Mouse (Mus musculus): Measurements from ENCODE around the gene Socs7. TPM values are rescaled to one million over a fixed set of nuclear protein-coding genes. Genes with fewer than 3 reads are reported as not detected.

Gene Socs7
- total RNA-seq, 2 experiments from 2014 or later: 19.9 to 20.2 TPM

DNA sequence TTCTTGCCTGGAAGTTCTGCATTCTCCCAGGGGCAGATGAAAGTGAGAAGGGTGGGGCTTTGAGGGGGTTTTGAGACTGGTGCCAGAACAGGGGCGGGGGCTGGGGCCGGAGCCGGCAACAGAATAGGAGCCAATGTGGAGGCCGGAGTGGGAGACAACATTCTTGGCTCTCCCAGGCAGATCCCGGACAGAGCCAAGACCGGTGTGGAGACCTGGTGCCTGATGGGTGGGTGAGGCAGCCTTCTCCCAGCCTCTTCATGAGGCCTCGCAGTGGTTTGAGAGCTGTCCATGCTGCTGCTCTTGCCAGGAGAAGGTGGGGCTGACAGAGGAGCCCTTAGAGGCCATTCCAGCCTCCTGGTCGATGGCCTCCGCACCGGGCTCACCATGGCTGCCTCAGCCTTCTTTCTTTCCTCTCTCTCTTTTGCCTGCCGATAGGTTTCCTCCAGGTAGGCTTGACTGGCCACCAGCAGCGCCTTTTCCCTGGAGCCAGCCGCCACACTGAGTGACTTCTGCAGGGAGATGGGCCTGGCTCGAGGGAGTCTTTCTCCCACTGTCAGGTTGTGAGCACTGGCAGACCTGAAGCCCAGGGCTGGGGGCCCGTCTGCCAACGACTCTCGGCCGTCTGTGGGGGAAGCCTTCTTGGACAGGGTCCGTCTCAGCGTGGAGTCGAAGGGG, 23.9 kb upstream of the Socs7 start:
- DNase-seq: peak in 1 of 2 experiments; percentile 22
- intact Hi-C loops (cut with DNase I): no loop called here

DNA sequence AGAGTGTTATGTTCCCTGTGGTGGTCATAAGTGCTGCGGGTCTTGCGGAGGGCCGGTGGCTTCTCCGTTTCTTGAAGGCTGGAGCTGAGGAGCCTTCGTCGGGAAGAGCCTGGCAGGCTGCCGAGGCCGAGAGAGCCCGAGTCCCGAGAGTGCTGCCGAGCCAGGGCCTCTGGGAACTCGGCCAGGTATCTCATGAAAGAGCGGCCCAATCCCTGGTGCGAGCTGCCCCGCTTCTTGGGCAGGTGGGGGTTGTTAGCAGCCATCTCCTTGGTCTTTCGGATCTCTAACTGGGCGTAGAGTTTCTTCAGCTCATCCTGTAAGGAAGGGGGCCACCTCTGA, 23.4 kb upstream of the Socs7 start:
- intact Hi-C loops (cut with DNase I): no loop called here

DNA sequence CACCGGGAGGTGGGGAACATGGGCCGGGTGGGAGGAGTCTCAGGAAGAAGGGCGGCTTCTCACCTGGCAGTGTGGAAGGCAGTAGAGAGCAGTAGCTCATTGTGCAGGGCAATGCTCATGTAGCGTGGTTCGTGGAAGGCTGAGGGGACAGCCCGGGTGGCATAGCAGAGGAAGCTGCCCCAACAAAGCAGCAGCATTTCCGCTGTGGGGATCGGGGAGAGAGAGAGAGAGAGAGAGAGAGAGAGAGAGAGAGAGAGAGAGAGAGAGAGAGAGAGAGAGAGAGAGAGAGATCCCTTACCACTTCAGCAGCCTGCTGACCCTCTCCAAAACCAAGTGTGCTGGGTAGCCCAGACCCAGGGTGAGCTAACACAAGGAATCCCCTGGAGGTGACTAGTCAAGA, 19.2 kb upstream of the Socs7 start:
- DNase-seq: no peak
- intact Hi-C loops (cut with DNase I): no loop called here

More for the DNA sequence above, 23.4 kb upstream of the Socs7 start:
- peak; percentile 77 for DNase-seq

DNA sequence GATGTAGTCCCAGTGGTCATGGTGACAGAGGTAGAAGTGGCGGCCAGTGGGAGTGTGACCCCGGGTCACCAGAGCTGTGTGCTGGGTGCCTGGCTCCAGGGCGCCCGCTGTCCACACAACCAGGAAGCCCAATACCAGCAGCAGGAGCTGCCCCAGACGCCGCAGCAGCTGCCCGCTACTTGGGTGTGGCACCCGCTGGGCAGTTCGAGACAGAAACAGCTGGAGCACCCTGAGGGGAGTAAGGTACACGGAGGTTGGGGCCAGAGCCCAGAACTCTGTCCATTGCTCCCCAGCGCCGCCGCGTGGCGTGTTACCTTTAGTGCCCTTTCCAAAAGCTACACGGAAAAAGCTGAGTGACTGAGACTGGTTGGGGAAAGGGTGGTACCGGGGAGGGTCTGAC, 18.7 kb upstream of the Socs7 start:
- intact Hi-C loops (cut with DNase I): no loop called here
- DNase-seq: peak; percentile 26 to 37

DNA sequence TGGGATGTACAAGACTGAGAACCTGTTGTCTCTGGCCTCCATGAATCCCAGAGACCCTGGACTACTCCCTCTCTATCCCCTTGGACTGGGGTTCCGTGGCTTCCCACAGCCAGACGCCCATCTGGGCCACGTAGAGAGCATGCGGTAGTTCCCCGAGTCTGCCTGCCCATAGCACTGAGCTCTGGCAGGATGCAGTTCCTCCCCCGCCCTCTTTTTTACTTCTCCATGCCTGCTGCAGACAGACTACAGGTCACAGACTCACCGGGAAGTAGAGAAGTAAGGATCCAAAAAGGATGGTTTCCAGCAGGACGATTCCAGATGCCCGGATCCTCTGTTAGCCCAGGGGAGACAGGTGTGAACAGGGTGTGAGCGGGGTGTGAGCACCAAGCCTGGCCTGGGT, 16.9 kb upstream of the Socs7 start:
- intact Hi-C loops (cut with DNase I): no loop called here
- no peak for DNase-seq

DNA sequence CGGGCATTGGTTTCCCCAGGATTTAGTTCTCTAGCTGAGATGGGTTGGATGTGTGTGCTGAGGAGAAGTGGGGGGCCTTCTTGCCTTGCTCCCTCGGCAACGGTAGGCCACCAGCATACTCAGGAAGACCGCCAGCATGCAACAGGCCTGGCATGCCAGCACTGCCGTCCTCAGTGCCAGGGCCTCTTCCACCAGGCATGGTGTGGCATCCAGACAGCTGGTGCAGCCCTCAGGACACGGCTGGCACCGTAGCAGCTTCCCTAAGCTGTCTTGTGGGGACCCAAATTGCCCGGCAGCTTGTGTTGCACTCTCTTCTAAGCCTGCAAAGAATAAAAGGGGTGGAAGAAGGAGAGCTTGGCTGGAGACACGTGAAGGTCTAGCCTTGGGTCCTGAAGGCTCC, 16.0 kb upstream of the Socs7 start:
- no peak for DNase-seq
- intact Hi-C loops (cut with DNase I): no loop called here

DNA sequence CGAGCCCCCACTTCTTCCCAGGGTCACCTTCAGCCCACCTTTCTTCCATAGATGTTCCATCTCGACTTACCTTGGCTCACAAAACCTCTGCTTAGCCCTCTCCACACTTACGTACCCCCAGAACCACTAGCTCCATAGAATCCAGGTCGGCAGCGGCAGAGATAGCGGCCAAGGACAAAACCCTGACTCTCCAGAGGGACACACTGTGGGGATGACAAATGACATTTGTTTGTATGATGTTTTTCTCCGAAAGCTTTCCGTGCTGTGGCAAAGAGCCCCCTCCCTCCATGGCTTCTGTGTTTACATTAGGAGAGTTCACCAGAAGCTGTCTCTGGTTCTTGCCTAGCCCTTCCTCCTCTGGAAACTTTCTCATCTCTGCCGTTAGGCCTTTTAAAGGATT, 15.1 kb upstream of the Socs7 start:
- intact Hi-C loops (cut with DNase I): no loop called here
- DNase-seq: no peak

DNA sequence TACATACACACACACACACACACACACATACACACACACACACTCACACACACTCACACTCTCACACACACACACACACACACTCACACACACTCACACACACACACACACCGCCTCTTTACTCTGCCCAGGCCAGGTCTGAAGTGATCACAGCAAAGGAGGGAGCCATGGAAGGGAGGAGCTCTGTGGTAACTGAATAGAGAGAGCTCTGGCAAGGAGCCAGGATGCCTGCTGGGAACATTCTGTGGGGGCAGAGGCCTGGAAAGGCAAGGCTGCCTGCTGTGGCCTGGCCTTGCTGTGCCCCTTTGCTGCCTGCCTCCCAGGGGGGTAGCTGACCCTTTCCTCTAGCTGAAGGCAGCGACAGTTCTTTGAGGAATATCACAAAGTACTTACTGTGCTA, 12.3 kb upstream of the Socs7 start:
- peak; percentile 80 to 82 for DNase-seq
- intact Hi-C loops (cut with DNase I): no loop called here

DNA sequence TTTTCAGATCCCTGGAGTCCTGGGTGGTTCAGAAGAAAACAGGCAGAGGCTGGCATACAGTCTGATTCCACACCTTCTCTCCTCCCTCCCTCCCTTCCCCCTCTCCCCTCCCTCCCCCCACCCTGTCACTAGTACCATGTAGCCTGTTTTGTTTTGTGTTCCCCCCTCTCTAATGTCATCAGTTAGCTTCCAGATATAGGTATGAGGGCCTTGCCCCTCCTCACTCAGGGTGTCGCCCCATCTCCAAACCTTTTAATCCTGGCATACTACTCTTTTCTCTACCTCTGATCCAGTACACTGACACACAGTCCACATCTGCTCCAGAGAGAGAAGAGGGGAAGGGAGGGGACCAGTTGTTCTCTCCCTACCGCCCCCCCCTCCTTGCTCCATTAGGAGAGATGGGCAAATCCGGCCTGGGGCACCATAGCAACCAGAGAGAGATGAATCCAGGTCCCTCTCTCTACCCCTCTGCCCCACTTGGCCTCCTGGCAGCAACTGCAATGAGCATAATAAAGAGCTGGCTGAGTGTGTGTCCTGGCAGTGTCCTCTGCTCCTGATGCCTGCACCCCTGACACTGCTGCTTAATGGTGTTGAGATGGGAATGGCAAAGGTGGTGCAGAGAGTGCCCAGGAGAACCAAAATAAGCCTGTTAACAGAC, 10.2 kb upstream of the Socs7 start, which contains the start of gene Gpr179:
Gene Gpr179, minus strand, starts transcription at position 51 of the 658 bp plus-strand sequence.
- intact Hi-C loops (cut with DNase I): no loop called here

DNA sequence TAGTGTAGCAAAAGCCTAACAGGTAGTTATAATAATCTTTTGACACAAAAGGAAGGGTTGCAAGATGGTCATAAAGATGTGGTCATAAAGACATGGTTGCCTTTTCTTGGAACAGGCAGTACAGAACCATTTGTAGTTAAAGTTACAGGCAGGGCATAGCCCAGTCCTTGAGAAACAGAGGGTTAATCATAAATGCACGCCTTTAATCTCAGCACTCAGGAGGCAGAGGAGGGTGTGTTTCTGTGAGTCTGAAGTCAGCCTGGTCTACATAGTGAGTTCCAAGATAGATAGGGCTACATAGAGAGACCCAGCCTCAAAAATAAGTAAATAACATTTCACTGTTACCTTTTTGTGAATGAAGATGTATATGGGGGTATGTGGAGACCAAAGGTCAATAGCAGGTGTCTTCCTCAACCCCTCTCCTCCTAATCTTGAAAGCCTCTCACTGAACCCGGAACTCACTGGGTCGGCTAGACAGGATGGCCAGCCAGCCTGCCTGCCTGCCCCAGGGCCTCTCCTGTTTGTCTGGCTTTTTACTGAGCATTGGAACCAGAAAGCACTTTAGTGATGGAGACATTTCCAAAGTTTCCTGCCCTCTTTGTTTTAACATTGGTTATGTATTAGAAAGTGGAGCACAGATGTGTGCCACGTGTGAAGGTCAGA, 9.3 kb upstream of the Socs7 start:
- intact Hi-C loops (cut with DNase I): no loop called here
- no peak for DNase-seq

More for the DNA sequence above, 10.2 kb upstream of the Socs7 start, which contains the start of gene Gpr179:
- DNase-seq: no peak

DNA sequence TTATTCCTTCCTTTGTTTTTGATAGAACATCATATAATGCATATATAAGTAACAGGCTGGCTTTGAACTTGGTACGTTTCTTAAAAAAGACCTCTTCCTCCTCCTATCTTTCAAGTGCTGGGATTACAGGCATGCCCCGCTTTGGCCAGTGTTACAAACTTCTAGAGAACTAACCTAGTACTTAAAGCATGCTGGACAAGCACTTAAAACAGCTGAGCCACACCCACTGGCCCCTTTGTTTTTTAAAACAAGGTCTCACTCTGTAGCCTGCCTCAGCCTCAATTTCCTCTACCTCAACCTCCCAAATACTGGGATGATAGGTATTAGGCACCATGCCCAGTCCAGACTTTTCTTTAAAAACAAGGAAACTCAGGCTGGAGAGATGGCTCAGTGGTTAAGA, 7.7 kb upstream of the Socs7 start:
- DNase-seq: no peak
- intact Hi-C loops (cut with DNase I): loop anchor here (5.0 kb wide), 1 partner anchor 278 kb away; no protein-coding TSS in a partner anchor

DNA sequence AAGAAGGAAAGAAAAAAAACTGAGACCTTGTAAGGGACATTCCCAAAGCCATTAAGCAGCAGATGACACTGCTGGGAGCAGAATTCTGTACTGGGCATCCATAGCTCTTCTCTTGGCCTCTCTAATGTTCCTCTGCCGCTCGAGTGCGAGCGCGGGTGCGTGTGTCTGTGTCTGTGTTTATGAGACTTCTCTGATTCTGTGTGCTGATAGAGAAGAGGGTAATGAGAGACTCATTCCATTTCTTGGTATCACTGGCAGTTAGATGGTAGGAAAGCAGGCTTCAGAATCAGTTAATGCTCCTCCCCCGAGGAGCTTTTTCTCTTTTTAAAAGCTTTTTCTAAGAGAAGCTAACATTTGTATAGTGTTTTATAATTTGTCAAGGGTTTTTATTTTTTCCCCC, 7.1 kb upstream of the Socs7 start:
- intact Hi-C loops (cut with DNase I): loop anchor here (5.0 kb wide), 1 partner anchor 277 kb away; no protein-coding TSS in a partner anchor
- no peak for DNase-seq

DNA sequence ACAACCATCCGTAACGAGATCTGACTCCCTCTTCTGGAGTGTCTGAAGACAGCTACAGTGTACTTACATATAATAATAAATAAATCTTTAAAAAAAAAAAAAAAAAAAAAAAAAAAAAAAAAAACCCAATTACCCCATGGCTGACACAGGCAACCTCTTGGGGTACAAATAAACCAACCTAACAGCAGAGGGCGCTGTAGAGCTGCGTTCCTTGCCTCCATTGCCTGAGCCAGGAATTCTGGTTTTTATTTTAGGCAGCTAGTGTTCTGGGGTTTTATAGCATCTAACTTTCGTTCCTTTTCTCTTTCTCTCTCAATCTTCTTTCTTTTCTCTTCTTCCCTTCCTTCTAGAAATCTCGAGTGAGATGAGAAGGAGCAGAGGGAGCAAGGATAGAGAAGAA, 4.7 kb upstream of the Socs7 start:
- peak; percentile 81 to 88 for DNase-seq
- intact Hi-C loops (cut with DNase I): loop anchor here (1.0 to 5.0 kb wide), 2 partner anchors 43 to 275 kb away; no protein-coding TSS in a partner anchor

DNA sequence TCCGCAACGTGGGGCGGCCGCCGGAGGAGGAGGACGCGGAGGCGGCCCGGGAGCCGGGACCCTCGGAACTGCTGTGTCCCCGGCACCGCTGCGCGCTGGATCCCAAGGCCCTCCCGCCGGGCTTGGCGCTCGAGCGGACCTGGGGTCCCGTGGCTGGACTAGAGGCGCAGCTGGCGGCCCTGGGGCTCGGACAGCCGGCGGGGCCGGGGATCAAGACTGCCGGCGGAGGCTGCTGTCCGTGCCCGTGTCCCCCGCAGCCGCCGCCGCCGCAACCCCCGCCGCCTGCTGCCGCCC, 245 bp downstream of the Socs7 start:
- no peak for DNase-seq
- intact Hi-C loops (cut with DNase I): loop anchor here (5.0 kb wide), 1 partner anchor 105 kb away; no protein-coding TSS in a partner anchor

DNA sequence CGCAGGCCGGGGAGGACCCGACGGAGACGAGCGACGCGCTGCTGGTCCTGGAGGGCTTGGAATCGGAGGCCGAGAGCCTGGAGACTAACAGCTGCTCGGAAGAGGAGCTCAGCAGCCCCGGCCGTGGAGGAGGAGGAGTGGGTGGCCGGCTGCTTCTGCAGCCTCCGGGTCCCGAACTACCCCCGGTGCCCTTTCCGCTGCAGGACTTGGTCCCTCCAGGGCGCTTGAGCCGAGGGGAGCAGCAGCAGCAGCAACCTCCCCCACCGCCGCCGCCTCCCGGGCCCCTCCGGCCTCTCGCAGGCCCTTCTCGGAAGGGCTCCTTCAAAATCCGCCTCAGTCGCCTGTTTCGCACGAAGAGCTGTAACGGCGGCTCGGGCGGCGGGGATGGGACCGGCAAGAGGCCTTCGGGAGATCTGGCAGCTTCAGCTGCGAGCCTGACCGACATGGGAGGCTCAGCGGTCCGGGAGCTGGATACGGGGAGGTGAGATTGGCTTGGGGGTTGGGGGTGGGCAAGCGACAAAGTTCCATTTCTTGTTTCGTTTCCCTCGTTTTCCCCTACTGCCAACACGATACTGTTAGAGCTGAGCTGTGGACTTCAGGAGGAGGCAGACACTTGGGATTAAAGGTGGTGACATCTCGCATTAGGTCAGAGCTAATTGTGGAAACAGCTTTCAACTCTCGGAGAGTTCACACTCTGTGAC, 742 bp downstream of the Socs7 start:
- intact Hi-C loops (cut with DNase I): loop anchor here (5.0 kb wide), 1 partner anchor 104 kb away; no protein-coding TSS in a partner anchor
- peak; percentile 66 to 67 for DNase-seq

DNA sequence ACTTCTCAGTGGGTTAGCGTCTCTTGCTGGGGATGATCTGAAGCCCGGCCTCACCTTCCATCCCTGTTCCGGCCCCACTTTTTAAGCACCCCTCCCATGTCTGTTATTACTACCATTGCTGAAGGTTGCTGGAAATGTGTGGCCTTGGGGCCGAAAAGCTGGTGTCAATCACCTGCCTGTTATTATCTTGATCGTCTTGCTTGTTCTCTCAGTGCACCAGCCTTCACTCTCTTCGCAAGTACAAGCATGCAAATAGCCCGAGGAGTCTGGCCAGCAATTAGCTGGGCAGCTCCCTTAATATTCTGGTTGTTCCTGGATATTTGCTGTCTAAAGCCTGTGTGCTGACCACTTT, 1.3 kb downstream of the Socs7 start:
- intact Hi-C loops (cut with DNase I): loop anchor here (5.0 kb wide), 1 partner anchor 104 kb away; no protein-coding TSS in a partner anchor
- DNase-seq: no peak

DNA sequence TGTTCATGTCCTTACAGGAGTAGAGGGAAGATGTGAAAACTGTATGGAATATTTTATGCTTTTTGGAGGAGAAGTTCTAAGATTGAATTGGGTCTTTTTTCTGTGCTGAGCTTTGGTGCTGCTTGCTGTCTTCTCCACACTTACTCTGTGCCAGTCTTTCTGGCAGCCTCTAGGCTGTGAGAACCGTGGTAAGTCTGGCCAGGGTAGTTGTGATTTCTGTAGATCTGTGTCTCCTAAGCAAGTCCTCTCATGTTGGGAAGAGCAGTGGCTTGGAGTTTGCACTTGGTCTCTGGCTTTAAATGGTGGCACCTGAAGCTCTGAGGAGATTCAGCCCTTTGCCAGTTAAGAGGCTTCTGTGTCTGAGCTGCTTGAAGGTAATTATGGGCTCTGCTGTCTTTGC, 3.2 kb downstream of the Socs7 start:
- intact Hi-C loops (cut with DNase I): no loop called here
- DNase-seq: no peak

DNA sequence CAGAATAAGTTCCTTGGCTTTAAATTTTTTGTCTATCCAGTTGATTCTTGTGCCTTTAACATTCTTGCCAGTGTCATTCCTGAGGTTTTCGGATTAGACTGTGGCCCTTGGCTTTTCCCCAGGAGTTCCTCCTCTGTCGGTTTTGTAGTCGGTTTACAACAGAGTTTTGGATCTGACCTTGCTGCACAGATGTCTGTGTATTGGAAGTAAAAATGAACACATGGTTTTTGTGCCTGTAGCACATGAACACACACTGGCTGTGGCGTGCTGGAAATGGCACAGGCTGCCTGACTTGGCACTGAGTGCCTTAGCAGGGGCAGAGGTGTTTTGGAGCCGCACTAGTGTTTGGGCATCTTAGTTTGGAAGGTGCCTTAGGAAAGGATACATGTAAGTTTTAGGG, 6.2 kb downstream of the Socs7 start:
- intact Hi-C loops (cut with DNase I): no loop called here
- DNase-seq: peak in 1 of 2 experiments; percentile 20

DNA sequence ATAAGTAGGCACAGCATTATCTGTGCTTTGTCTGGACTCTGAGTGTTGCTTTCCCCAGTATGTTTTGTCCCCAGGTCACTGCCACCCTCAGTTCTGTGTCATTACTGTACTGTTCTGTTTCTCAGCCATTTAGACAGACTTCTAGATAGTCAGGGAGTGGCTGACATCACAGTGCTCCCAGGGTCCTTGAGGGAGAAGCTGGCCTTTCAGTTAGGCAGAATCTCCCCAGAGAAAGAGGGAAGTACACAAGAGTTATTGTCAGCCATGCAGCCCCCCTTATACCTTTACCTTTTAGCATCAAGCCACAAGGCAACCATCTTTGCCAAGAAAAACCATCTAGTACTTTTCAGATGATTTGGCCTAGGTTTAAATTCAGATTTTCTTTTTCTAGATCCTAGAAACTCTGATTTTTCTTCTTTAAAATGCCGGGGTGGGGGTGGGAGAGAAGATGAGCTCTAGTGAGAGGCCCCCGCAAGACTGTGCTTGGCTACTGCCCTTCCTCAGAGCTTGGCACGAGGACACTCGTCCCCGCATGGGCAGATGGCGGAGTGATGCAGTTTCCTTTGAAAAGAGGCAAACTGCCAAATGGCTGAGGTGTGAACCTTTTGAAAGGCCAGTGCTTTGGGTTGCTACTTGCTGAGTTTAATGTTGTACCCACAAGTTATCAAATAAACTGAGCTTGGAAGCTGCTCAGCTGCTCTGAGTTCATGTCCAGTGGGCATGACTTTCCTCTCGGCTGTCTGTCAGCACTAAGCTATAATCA, 8.2 kb downstream of the Socs7 start:
- DNase-seq: peak; percentile 21
- intact Hi-C loops (cut with DNase I): no loop called here

DNA sequence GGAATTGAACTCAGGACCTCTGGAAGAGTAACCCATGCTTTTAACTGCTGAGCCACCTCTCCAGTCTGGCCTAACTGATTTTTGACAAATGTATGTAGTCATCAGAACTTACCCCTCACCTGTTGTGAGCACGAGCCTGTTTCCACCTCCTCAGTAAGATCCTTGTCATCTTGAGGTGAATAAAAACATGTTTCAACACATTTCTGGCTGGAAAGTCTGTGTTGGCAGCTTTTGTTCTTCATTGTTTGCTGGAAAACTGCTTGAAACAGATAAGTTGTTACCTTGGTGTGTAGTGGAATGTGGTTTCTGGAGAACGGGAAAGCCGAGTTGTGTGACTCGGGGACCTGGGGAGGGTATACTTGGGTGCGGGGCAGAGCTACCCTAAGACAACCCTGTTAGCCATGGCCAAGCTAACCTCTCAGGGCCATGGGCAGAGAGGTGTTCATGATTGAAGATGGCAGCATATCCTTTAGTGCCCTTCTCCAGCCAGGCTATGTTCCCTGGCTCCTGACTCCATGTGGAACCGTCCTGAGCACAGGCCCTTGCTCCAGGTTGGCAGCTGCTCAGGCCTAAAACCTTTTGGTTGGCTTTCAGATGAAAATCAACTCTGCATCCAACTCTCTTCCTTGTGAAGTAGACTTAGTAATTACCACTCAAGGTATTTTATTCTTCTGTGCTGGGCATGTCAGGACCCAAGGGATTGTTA, 10.0 kb downstream of the Socs7 start:
- intact Hi-C loops (cut with DNase I): no loop called here
- no peak for DNase-seq

Data from heart, postnatal 10 days (tissue).